Mouse (Mus musculus): ENCODE results near the gene Robo2. TPM values are rescaled to one million over a fixed set of nuclear protein-coding genes. Genes with fewer than 3 reads are reported as not detected.

Gene Robo2
- 100 to 1,000 TPM in 1 of 2 experiments, 10 to 100 TPM in 1; 91.5 to 104 TPM for total RNA-seq (2021)
- long read RNA-seq, full-length matches to known transcripts, result 1 of 9 reads
- long read RNA-seq, partial matches to known transcripts, result 4 of 9 reads
- long read RNA-seq, other reads (novel, unspliced or antisense), result 4 of 9 reads

GRCm38 (mm10) chr16:74411481-74412251, at the start of gene Robo2:
Robo2 (minus strand) TSS chr16:74411825.
- peak; percentile 63 to 67 for DNase-seq (ENCODE audit: low spot score in 2 of 2)

GRCm38 (mm10) chr16:74458138-74458537, 46.5 kb upstream of the Robo2 start:
- no peak for DNase-seq (ENCODE audit: low spot score in 2 of 2)

- DNase-seq (ENCODE audit: low spot score in 2 of 2), result no peak
Observed at GRCm38 (mm10) chr16:74457736-74458135, 46.1 kb upstream of the Robo2 start.

GRCm38 (mm10) chr16:74456808-74457470, 45.3 kb upstream of the Robo2 start:
- DNase-seq (ENCODE audit: low spot score in 2 of 2), result no peak

DNA sequence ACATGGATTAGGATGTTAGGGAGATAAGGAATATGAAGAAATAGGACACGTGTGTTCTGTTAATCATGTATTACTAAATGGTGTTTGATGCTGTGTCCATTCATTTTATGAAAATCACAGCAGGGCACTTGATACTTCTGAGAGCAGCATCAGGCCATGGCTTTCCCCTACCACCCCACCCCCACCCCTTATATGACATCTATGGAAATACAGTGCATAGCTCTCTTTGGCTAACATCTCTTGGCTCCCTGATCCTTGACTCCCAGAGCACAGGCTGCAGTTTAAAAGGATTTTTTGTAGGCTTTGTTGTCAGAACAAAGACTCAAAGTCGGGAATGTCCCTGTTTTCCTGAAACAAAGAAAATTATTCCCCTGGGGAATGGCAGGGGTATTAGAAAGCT, 43.6 kb upstream of the Robo2 start:
- no peak for DNase-seq (ENCODE audit: low spot score in 2 of 2)

- DNase-seq (ENCODE audit: low spot score in 2 of 2), result no peak
Observed at GRCm38 (mm10) chr16:74448025-74448424, 36.4 kb upstream of the Robo2 start.

GRCm38 (mm10) chr16:74427071-74427470, 15.4 kb upstream of the Robo2 start:
- no peak for DNase-seq (ENCODE audit: low spot score in 2 of 2)

DNA sequence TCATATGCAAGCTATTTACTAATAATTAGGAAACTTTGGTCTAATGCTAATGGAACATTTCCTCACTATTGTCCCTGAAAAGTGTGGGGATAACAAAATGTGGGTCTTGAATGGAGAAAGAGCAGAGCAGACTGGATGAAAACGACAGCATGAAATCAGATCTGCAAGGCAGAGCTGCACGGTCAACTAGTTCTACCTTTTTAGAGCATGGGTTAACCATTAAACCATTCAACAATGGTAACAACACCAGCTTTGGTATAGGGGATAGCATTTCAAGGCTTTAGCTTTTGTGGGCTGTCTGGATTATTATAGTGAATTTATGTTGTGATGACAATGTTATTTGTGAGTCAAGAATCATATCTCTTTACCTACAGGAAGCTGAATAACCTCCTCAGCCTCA, 8.7 kb upstream of the Robo2 start:
- no peak for DNase-seq (ENCODE audit: low spot score in 2 of 2)

GRCm38 (mm10) chr16:74412471-74413291, 1.1 kb upstream of the Robo2 start:
- DNase-seq (ENCODE audit: low spot score in 2 of 2), result peak; percentile 42 to 75

DNA sequence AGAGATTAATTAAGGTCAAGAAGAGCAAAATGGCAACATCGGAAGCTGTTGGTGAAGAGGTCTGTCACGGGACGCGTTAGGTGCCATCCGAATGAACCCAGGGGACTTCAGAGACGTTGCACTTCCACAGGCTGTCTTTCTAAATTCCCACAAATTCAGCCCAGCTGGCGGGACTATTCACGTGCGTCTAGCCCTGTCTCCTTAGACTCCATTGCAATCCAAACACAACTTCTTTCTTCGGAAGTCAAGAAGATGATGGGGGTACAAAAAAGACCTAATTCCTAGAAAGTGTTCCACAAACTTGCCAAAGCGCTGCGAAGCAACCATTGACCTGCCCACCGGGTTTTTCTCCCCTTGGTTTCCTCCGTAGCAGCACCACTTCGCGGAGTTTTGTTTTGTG, 604 bp downstream of the Robo2 start:
- no peak for DNase-seq (ENCODE audit: low spot score in 2 of 2)

DNA sequence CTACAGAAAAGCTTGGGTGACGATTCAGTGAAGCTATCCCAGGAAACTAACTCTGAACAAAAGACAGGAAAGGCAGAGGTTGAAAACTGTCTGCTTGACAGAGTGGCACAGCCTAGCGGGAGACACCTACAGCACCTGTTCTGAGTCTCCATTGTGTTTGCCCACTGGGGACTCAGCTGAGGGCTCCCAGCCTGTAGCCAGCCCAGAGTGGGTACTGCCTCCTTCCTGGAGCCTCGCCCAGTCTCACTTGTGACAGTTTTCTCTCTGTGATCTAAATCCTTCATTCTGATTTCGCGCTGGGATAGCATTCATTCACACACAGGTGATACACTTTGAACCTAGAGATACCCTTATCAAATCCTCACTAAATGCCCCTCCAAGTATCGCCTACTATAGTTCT, 1.5 kb downstream of the Robo2 start:
- DNase-seq (ENCODE audit: low spot score in 2 of 2), result peak in 1 of 2 experiments; percentile 30

DNA sequence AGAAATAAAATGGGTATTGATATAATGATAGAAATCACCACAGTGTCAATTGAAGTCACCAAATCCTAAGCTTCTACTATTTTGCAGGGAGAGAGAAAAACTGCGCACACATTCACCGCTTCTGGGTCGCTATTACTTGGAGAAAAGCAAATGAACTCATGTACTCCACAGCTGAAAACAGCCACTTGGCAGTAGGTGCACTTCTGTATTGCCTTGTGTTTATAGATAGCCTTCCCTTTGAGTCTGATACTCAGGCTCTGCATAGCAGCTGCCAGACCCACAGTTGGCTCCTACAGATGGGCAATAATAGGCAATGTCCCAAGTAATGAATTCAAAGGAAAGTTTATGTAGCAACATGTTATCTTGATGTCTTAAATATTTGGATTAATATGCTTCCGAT, 2.1 kb downstream of the Robo2 start:
- no peak for DNase-seq (ENCODE audit: low spot score in 2 of 2)

GRCm38 (mm10) chr16:74408566-74408965, 3.1 kb downstream of the Robo2 start:
- no peak for DNase-seq (ENCODE audit: low spot score in 2 of 2)

GRCm38 (mm10) chr16:74397291-74397690, 14.3 kb downstream of the Robo2 start:
- no peak for DNase-seq (ENCODE audit: low spot score in 2 of 2)

DNA sequence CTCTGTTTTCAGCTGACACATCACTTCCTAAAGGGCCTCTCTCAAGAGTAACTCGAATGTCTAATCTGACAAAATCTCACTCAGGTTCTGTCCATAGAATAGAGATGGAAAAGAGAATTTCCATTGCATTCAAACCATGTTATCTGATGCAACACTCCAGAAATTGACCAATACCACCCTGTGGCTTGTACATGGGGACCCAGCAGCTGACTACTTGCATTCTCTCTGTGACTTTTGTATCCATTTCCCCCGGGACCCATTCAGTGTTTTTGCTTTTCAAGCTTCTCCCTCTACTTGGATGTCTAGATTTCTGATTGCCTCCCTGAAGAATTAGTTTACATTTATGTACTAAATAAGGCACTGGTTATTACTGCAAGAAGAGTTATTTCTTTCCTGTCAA, 15.9 kb downstream of the Robo2 start:
- no peak for DNase-seq (ENCODE audit: low spot score in 2 of 2)

GRCm38 (mm10) chr16:74379458-74379857, 32.2 kb downstream of the Robo2 start:
- DNase-seq (ENCODE audit: low spot score in 2 of 2), result no peak

DNA sequence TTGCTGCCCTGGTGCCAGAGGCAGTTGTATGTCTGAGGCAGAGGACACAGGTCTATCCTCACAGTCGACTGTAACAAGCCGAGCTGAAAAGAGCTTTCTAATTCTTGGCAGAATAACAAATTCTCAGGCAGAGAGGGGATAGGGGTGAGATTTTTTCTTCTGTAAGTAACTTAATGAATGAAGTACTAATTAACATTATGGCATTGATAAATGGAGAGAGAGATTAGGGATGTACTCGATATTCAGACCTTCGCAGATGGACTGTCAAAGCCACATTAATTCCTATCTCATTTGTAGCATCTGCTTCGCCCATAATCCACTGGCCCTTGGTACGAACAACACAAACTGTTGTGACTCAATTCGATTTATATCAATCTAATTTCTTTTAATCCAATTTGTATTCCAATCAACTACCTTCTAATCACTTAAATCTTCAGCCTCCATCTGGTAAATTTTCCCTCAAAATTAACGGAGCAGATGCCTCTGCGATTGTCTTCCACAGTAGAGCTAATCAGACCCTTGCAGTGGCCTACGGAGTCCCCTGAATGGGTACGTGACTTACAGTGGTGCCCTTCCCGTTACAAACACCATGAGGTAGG, 36.2 kb downstream of the Robo2 start:
- DNase-seq (ENCODE audit: low spot score in 2 of 2), result no peak

- DNase-seq (ENCODE audit: low spot score in 2 of 2), result no peak
Observed at GRCm38 (mm10) chr16:74374540-74374939, 37.1 kb downstream of the Robo2 start.

- DNase-seq (ENCODE audit: low spot score in 2 of 2), result no peak
Observed at GRCm38 (mm10) chr16:74373407-74373806, 38.2 kb downstream of the Robo2 start.

- DNase-seq (ENCODE audit: low spot score in 2 of 2), result no peak
Observed at GRCm38 (mm10) chr16:74372876-74373275, 38.7 kb downstream of the Robo2 start.

- DNase-seq (ENCODE audit: low spot score in 2 of 2), result no peak
Observed at GRCm38 (mm10) chr16:74348437-74348836, 63.2 kb downstream of the Robo2 start.
